Mouse (Mus musculus): ENCODE results near the gene Gm1553. TPM values are rescaled to one million over a fixed set of nuclear protein-coding genes. Genes with fewer than 3 reads are reported as not detected.

Gm1553 gene
- polyA plus RNA-seq (2017; shearing (Covaris generic)), result not detected

DNA sequence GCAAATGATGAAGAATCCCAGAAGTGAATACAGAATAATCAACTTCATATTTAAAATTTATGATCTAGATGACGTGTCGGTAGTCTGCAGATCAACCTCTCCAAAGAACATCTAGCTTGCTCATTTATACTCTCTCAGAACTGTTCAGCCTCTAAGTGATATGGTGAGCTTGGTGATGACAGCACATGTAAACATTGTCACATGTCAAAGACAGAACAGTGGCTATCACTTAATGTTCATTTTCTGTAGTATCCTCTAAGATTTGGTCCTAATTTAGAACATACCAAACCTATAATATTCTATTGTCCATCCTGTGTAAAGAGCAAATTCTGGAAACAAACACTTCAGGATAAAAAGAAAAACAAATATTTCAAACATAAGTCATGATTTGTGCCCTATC is at the start of gene Gm1553:
TSS of gene Gm1553 (minus strand) at position 101 of the 400 bp plus-strand sequence.
- no peak for ATAC-seq

Other genes with a start within 250 kb of the Gm1553 start
- gene 4932415D10Rik, start 176.0 kb downstream of the Gm1553 start, polyA plus RNA-seq (2017; shearing (Covaris generic)), result not detected
- 10 to 100 TPM; 10.3 to 12.3 TPM for gene Gm4924, start 138.4 kb downstream of the Gm1553 start, polyA plus RNA-seq (2017; shearing (Covaris generic))
- gene 1190007I07Rik, start 130.6 kb upstream of the Gm1553 start, polyA plus RNA-seq (2017; shearing (Covaris generic)), result 10 to 100 TPM; 26.8 to 32.9 TPM
- gene Tdg, start 137.2 kb upstream of the Gm1553 start, polyA plus RNA-seq (2017; shearing (Covaris generic)), result 10 to 100 TPM; 23.3 to 24.5 TPM
- 1 to 10 TPM; 1.7 to 2.2 TPM for gene Glt8d2, start 198.0 kb upstream of the Gm1553 start, polyA plus RNA-seq (2017; shearing (Covaris generic))
- gene Hcfc2, start 203.5 kb upstream of the Gm1553 start, polyA plus RNA-seq (2017; shearing (Covaris generic)), result 10 to 100 TPM; 23.2 to 23.6 TPM